In genomic region chr14:118594463-118594862, GRCm38 (mm10) we compare ENCODE assay signal across 13 mouse cellular contexts.
DNase-seq lines count a peak whose midpoint lies in the region; ATAC-seq lines count a peak whose summit lies in the region.
"Had no signal": no experiment of that assay in that cellular context is flagged by ENCODE, and none has a peak within 500 bp of the region (broad histone marks: within the 10 kb centered on the region; RNA-seq: fewer than 3 reads in every experiment).

No protein-coding gene starts in this region.

- H3K27me3 ChIP-seq in heart, embryonic 13.5 days (replicated peaks): peaks cover 3% of the 10 kb centered on the region; the same call in 1 of the 2 replicates
- no peaks in the 10 kb centered on the region; the same call in none of the 2 replicates for H3K27me3 ChIP-seq in lung, embryonic 16.5 days (ENCODE audit: control insufficient read depth, insufficient read depth, low read depth, low read length)
- no peaks in the 10 kb centered on the region for H3K27me3 ChIP-seq in liver, embryonic 11.5 days (replicated peaks; ENCODE audit: control insufficient read depth, insufficient read depth, low read length)
- H3K27me3 ChIP-seq: embryonic facial prominence, embryonic 12.5 days had no signal

- H3K36me3 ChIP-seq in heart, embryonic 13.5 days: no peaks in the 10 kb centered on the region
- no peaks in the 10 kb centered on the region for H3K36me3 ChIP-seq in lung, embryonic 16.5 days (ENCODE audit: control insufficient read depth, insufficient read depth, low read length)
- H3K36me3 ChIP-seq in liver, embryonic 11.5 days (ENCODE audit: control insufficient read depth, insufficient read depth, low read length): no peaks in the 10 kb centered on the region
- H3K36me3 ChIP-seq: limb, embryonic 12.5 days had no signal

- DNase-seq in heart, postnatal 36 days: no peak
- no peak for DNase-seq in lung, postnatal 25 days (ENCODE audit: low spot score)
- DNase-seq in liver, embryonic 11.5 days (ENCODE audit: low spot score): no peak
- no peak for DNase-seq in cerebellum, adult 11-12 months
- DNase-seq in thymus, postnatal 25 days: no peak
- DNase-seq: adrenal gland, postnatal 14 days; cerebellum, postnatal 25 days had no signal

- H3K4me1 ChIP-seq in heart, embryonic 13.5 days: no peaks in the 10 kb centered on the region
- H3K4me1 ChIP-seq in lung, embryonic 16.5 days (replicated peaks; ENCODE audit: control insufficient read depth, insufficient read depth, low read length): no peaks in the 10 kb centered on the region
- H3K4me1 ChIP-seq in liver, embryonic 11.5 days (replicated peaks; ENCODE audit: control insufficient read depth, insufficient read depth, low read length): no peaks in the 10 kb centered on the region
- H3K4me1 ChIP-seq: embryonic facial prominence, embryonic 12.5 days; limb, embryonic 12.5 days had no signal

- peak overlapping the region; percentile 38 for H3K4me2 ChIP-seq in heart, embryonic 13.5 days
- H3K4me2 ChIP-seq in lung, embryonic 16.5 days (ENCODE audit: low read depth, low read length): peak overlapping the region; percentile 13
- peak overlapping the region; percentile 40 for H3K4me2 ChIP-seq in liver, embryonic 11.5 days
- H3K4me2 ChIP-seq: embryonic facial prominence, embryonic 12.5 days; limb, embryonic 12.5 days had no signal

- no peak for ATAC-seq in heart, embryonic 13.5 days (ENCODE audit: extremely low read depth, insufficient number of reproducible peaks, low FRiP score, low TSS enrichment)
- ATAC-seq in lung, embryonic 16.5 days (ENCODE audit: low read depth): no peak
- peak; percentile 6; the same call in 1 of the 2 replicates for ATAC-seq in liver, embryonic 11.5 days (replicated peaks; ENCODE audit: low FRiP score)

- 69% methylated on average over 13 of the region's 13 CpGs for WGBS in heart, embryonic 13.5 days
- 76% methylated on average over 13 of the region's 13 CpGs for WGBS in lung, embryonic 16.5 days
- 54% methylated on average over 13 of the region's 13 CpGs for whole genome bisulfite sequencing in liver, embryonic 11.5 days

- H3K9ac ChIP-seq in heart, embryonic 13.5 days: no peak overlapping the region
- no peak overlapping the region for H3K9ac ChIP-seq in lung, embryonic 16.5 days (ENCODE audit: low read length)
- no peak overlapping the region for H3K9ac ChIP-seq in liver, embryonic 11.5 days (ENCODE audit: low read depth, low read length)
- H3K9ac ChIP-seq: embryonic facial prominence, embryonic 12.5 days; limb, embryonic 12.5 days had no signal

- H3K4me3 ChIP-seq in heart, embryonic 13.5 days: no peak overlapping the region
- H3K4me3 ChIP-seq in lung, embryonic 16.5 days (ENCODE audit: low read length): no peak overlapping the region
- H3K4me3 ChIP-seq in liver, embryonic 11.5 days (ENCODE audit: low read depth, low read length): 0 out of 2 replicates have a peak overlapping the region, but pooled peaks have one; percentile 3
- H3K4me3 ChIP-seq: embryonic facial prominence, embryonic 12.5 days; limb, embryonic 12.5 days; midbrain, embryonic 10.5 days had no signal

- intact Hi-C loops in heart, postnatal 36 days (cut with DNase I): loop anchor here (5.0 kb wide), 2 partner anchors 87 to 587 kb away; no protein-coding TSS in a partner anchor

- no peak overlapping the region; the same call in 1 of the 2 replicates for H3K27ac ChIP-seq in heart, embryonic 13.5 days (replicated peaks)
- no peak overlapping the region for H3K27ac ChIP-seq in lung, embryonic 16.5 days (ENCODE audit: low read length)
- H3K27ac ChIP-seq in liver, embryonic 11.5 days (ENCODE audit: low read depth, low read length): no peak overlapping the region
- H3K27ac ChIP-seq: embryonic facial prominence, embryonic 12.5 days; limb, embryonic 12.5 days; midbrain, embryonic 10.5 days had no signal

- no peaks in the 10 kb centered on the region for H3K9me3 ChIP-seq in heart, embryonic 13.5 days
- no peaks in the 10 kb centered on the region for H3K9me3 ChIP-seq in lung, embryonic 16.5 days (ENCODE audit: control insufficient read depth, low read length)
- H3K9me3 ChIP-seq in liver, embryonic 11.5 days (ENCODE audit: control insufficient read depth, low read length): no peaks in the 10 kb centered on the region
- H3K9me3 ChIP-seq: embryonic facial prominence, embryonic 12.5 days; G1E; limb, embryonic 12.5 days; midbrain, embryonic 10.5 days had no signal
